Mouse (Mus musculus) forebrain, embryonic 13.5 days (tissue): ENCODE results near the gene Galnt4. TPM values are rescaled to one million over a fixed set of nuclear protein-coding genes. Genes with fewer than 3 reads are reported as not detected.

Source experiments
- ATAC-seq: fragments of 200-750 bp; cut with Nextera tagmentation; 2 replicates; pipeline ENCODE4 v1.8.0; 2017
- H3K27ac ChIP-seq: fragments of 300-500 bp; sonication (generic); 2 replicates; pipeline ENCODE4 v1.5.1; 2015; ENCODE audit warnings: inconsistent platforms, mild to moderate bottlenecking, moderate library complexity
- H3K27me3 ChIP-seq: fragments of 300-500 bp; sonication (generic); 2 replicates; pipeline ENCODE4 v1.6.1; 2015; ENCODE audit warnings: mild to moderate bottlenecking, inconsistent platforms
- H3K36me3 ChIP-seq: fragments of 300-500 bp; sonication (generic); 2 replicates; pipeline ENCODE4 v1.6.1; 2015; ENCODE audit warnings: mild to moderate bottlenecking, inconsistent platforms; ENCODE audit not compliant: poor library complexity, severe bottlenecking
- H3K4me1 ChIP-seq: fragments of 300-500 bp; sonication (generic); 2 replicates; pipeline ENCODE4 v1.6.1; 2015; ENCODE audit warnings: inconsistent platforms
- H3K4me2 ChIP-seq: fragments of 300-500 bp; sonication (generic); 2 replicates; pipeline ENCODE4 v1.6.1; 2015; ENCODE audit warnings: inconsistent platforms, mild to moderate bottlenecking, moderate library complexity
- H3K4me3 ChIP-seq: fragments of 300-500 bp; sonication (generic); 2 replicates; pipeline ENCODE4 v1.5.1; 2015; ENCODE audit warnings: mild to moderate bottlenecking, inconsistent platforms
- H3K9ac ChIP-seq: fragments of 300-500 bp; sonication (generic); 2 replicates; pipeline ENCODE4 v1.6.1; 2015; ENCODE audit warnings: mild to moderate bottlenecking, inconsistent platforms
- H3K9me3 ChIP-seq: fragments of 300-500 bp; sonication (generic); replicated peaks from 2 replicates; pipeline ENCODE4 v1.6.1; 2016; ENCODE audit warnings: inconsistent platforms
- WGBS: fragments of 180-500 bp; shearing (Covaris S2); methylation state at CpG from one replicate; pipeline ENCODE4 v1.1.7; 2015; 5-methylcytosine and 5-hydroxymethylcytosine counted together
- polyA plus RNA-seq: library from polyadenylated mRNA; unstranded; fragments of >200 nt; fragmentation: Nextera tagmentation; extraction: Ambion mirVana; gene quantifications from 2 replicates; pipeline ENCODE4 v1.2.1, GENCODE M21; 2015

Galnt4 gene
- polyA plus RNA-seq, 1 experiment from 2014 or later: 2.4 TPM

- 93% methylated on average over 16 of the region's 16 CpGs for whole genome bisulfite sequencing
These were observed 9.0 kb downstream of the Galnt4 start for GRCm38 (mm10) chr10:99116650-99117615.

GRCm38 (mm10) chr10:99117876-99118275, 9.9 kb downstream of the Galnt4 start:
- Histone ChIP-seq H3K4me3 (no peak overlapping the region), H3K9me3 (no peaks in the 10 kb centered on the region), H3K27ac (no peak overlapping the region), H3K4me1 (no peaks in the 10 kb centered on the region), H3K36me3 (no peaks in the 10 kb centered on the region), H3K9ac (no peak overlapping the region), H3K4me2 (no peak overlapping the region), H3K27me3 (no peaks in the 10 kb centered on the region)
- ATAC-seq: no peak
- WGBS: 88% methylated on average over 10 of the region's 10 CpGs

More at GRCm38 (mm10) chr10:99116650-99117615, 9.0 kb downstream of the Galnt4 start:
- H3K4me3 ChIP-seq: no peak overlapping the region
- no peaks in the 10 kb centered on the region for H3K36me3 ChIP-seq
- H3K27me3 ChIP-seq: no peaks in the 10 kb centered on the region
- H3K27ac ChIP-seq: no peak overlapping the region
- no peak overlapping the region for H3K4me2 ChIP-seq
- 0 out of 2 replicates have a peak, but pooled peaks cover 5% of the 10 kb centered on the region for H3K4me1 ChIP-seq
- H3K9me3 ChIP-seq: no peaks in the 10 kb centered on the region
- no peak for ATAC-seq
- H3K9ac ChIP-seq: no peak overlapping the region

- ATAC-seq: no peak
- H3K36me3 ChIP-seq: no peaks in the 10 kb centered on the region
- H3K4me2 ChIP-seq: no peak overlapping the region
- H3K9me3 ChIP-seq: no peaks in the 10 kb centered on the region
- no peak overlapping the region for H3K27ac ChIP-seq
- H3K4me1 ChIP-seq: no peaks in the 10 kb centered on the region
- no peak overlapping the region for H3K4me3 ChIP-seq
- 82% methylated on average over 6 of the region's 6 CpGs for WGBS
- H3K9ac ChIP-seq: no peak overlapping the region
- H3K27me3 ChIP-seq: no peaks in the 10 kb centered on the region
These were observed 10.7 kb downstream of the Galnt4 start for GRCm38 (mm10) chr10:99118697-99119096.

DNA sequence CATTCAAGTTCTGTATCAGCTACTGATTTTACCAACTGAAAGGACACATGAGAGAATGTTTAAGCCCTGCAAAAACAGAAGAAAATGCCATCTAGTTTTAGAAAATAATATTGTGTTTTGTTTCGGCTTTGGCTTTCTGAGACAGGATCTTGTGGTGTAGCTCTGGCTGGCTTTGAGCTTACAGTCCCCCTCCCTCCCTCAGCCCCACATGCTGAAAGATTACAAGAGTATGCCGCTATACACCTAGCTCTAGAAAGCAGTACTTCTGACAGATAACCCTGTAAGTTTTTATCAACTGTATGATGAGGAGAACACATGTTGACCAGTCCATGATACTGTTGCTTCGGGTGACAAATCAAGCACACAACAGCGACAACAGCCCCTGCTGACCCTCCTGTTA, 11.5 kb downstream of the Galnt4 start:
- Histone ChIP-seq H3K4me3 (no peak overlapping the region), H3K27me3 (no peaks in the 10 kb centered on the region), H3K4me2 (no peak overlapping the region), H3K9ac (no peak overlapping the region), H3K9me3 (no peaks in the 10 kb centered on the region), H3K4me1 (no peaks in the 10 kb centered on the region), H3K36me3 (no peaks in the 10 kb centered on the region), H3K27ac (no peak overlapping the region)
- no peak for ATAC-seq
- 88% methylated on average over 4 of the region's 4 CpGs for WGBS

GRCm38 (mm10) chr10:99126225-99126624, 18.3 kb downstream of the Galnt4 start, which contains the start of gene Phxr2:
Phxr2 (minus strand) TSS chr10:99126325.
- no peak for ATAC-seq
- Histone ChIP-seq H3K36me3 (peaks cover 35% of the 10 kb centered on the region), H3K27me3 (no peaks in the 10 kb centered on the region), H3K9me3 (no peaks in the 10 kb centered on the region), H3K9ac (no peak within 1 kb of the TSS), H3K4me2 (no peak within 1 kb of the TSS), H3K4me1 (no peaks in the 10 kb centered on the region), H3K27ac (no peak within 1 kb of the TSS), H3K4me3 (no peak within 1 kb of the TSS)
- WGBS: 89% methylated on average over 4 of the region's 4 CpGs

GRCm38 (mm10) chr10:99126954-99127353, 19.0 kb downstream of the Galnt4 start:
- 93% methylated on average over 14 of the region's 14 CpGs for WGBS

GRCm38 (mm10) chr10:99127691-99128261, 19.8 kb downstream of the Galnt4 start:
- ATAC-seq: no peak
- 88% methylated on average over 11 of the region's 11 CpGs for WGBS
- Histone ChIP-seq H3K4me2 (no peak overlapping the region), H3K9me3 (no peaks in the 10 kb centered on the region), H3K27me3 (no peaks in the 10 kb centered on the region), H3K27ac (no peak overlapping the region), H3K4me1 (peaks cover 4% of the 10 kb centered on the region; the same call in 1 of the 2 replicates), H3K4me3 (no peak overlapping the region), H3K9ac (no peak overlapping the region), H3K36me3 (peaks cover 49% of the 10 kb centered on the region)

More at GRCm38 (mm10) chr10:99126954-99127353, 19.0 kb downstream of the Galnt4 start:
- no peak for ATAC-seq
- Histone ChIP-seq H3K9ac (no peak overlapping the region), H3K27me3 (no peaks in the 10 kb centered on the region), H3K9me3 (no peaks in the 10 kb centered on the region), H3K27ac (no peak overlapping the region), H3K36me3 (peaks cover 42% of the 10 kb centered on the region), H3K4me3 (no peak overlapping the region), H3K4me1 (no peaks in the 10 kb centered on the region; the same call in 1 of the 2 replicates), H3K4me2 (no peak overlapping the region)

DNA sequence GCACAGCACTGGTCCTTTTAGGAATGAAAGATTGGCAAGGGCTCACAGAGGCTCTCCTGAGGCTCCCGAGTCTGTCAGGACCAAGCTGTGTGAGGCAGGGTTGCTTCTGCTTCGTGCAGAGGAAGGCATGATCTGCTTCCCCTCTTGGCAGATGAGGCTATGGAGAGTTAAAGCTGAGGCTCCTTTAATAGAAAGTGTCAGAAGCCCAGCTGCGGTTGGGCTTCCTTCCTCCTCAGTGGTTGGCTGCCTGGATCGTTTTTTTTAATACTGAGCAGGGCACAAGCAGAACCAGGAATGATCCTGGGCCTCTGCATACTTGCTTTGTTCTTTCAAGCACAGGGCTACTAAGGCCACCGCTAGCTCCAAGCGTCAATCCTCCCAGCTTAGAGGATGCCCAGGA, 22.7 kb downstream of the Galnt4 start:
- Histone ChIP-seq H3K4me2 (no peak overlapping the region), H3K4me1 (peaks cover 4% of the 10 kb centered on the region; the same call in 1 of the 2 replicates), H3K36me3 (peaks cover 57% of the 10 kb centered on the region), H3K27ac (no peak overlapping the region), H3K9me3 (no peaks in the 10 kb centered on the region), H3K9ac (no peak overlapping the region), H3K27me3 (no peaks in the 10 kb centered on the region), H3K4me3 (no peak overlapping the region)
- WGBS: 45% methylated on average over 6 of the region's 6 CpGs
- ATAC-seq: no peak

DNA sequence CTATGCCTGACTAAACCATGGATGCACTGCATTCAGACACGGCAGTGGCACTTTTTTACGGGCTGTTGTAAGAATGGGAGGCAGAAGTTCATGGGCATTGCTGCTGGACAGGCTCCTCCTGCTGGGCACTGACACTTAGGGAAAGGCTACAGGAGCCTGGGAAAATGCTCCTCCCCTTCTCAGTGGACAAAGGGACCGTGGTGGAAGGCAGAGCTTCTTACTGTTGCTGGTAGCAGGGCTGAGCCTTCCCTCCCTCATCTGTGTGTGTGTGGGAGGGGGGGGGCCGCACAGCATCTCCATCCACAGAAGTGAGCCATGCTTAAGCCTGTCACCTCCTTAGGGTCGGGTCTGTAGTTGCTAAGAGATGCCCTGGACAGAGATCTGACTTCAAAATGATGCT, 23.3 kb downstream of the Galnt4 start:
- H3K9me3 ChIP-seq: no peaks in the 10 kb centered on the region
- H3K36me3 ChIP-seq: peaks cover 53% of the 10 kb centered on the region
- H3K27me3 ChIP-seq: no peaks in the 10 kb centered on the region
- H3K4me2 ChIP-seq: no peak overlapping the region
- no peak overlapping the region for H3K4me3 ChIP-seq
- WGBS: 49% methylated on average over 5 of the region's 5 CpGs
- peaks cover 4% of the 10 kb centered on the region; the same call in 1 of the 2 replicates for H3K4me1 ChIP-seq
- ATAC-seq: no peak
- H3K9ac ChIP-seq: no peak overlapping the region
- H3K27ac ChIP-seq: no peak overlapping the region

GRCm38 (mm10) chr10:99132189-99132588, 24.2 kb downstream of the Galnt4 start:
- 75% methylated on average over 6 of the region's 6 CpGs for WGBS
- no peak overlapping the region for H3K4me2 ChIP-seq
- ATAC-seq: peak; percentile 78

GRCm38 (mm10) chr10:99132595-99133272, 24.8 kb downstream of the Galnt4 start:
- Histone ChIP-seq H3K4me1 (peaks cover 4% of the 10 kb centered on the region; the same call in 1 of the 2 replicates), H3K27me3 (no peaks in the 10 kb centered on the region), H3K4me3 (no peak overlapping the region), H3K27ac (no peak overlapping the region), H3K9me3 (no peaks in the 10 kb centered on the region), H3K9ac (no peak overlapping the region), H3K4me2 (no peak overlapping the region), H3K36me3 (peaks cover 43% of the 10 kb centered on the region)
- 92% methylated on average over 11 of the region's 11 CpGs for WGBS
- no peak for ATAC-seq

More at GRCm38 (mm10) chr10:99132189-99132588, 24.2 kb downstream of the Galnt4 start:
- Histone ChIP-seq H3K9me3 (no peaks in the 10 kb centered on the region), H3K9ac (no peak overlapping the region), H3K4me3 (no peak overlapping the region), H3K27me3 (no peaks in the 10 kb centered on the region), H3K27ac (no peak overlapping the region), H3K36me3 (peaks cover 46% of the 10 kb centered on the region), H3K4me1 (peaks cover 4% of the 10 kb centered on the region; the same call in 1 of the 2 replicates)
